7 mouse cellular contexts compared by ENCODE assay signal in genomic region chr9:100569798-100570625, GRCm38 (mm10). TPM values are rescaled to one million over a fixed set of nuclear protein-coding genes. Genes with fewer than 3 reads are reported as not detected.
DNase-seq lines count a peak whose midpoint lies in the region.

No protein-coding gene starts in this region.

- WGBS in macrophage (ENCODE audit: missing documents), result 10% methylated on average over 32 of the region's 32 CpGs

- peak overlapping the region; percentile 33 for H3K4me3 ChIP-seq in macrophage (ENCODE audit: inconsistent target)

- intact Hi-C loops in gastrocnemius, postnatal 14 days (cut with DNase I; ENCODE audit: low total_unique reads), result no loop called here
- intact Hi-C loops in left cerebral cortex, postnatal 14 days (cut with DNase I), result no loop called here

- no peaks in the 10 kb centered on the region for H3K79me2 ChIP-seq in macrophage (ENCODE audit: inconsistent target)

- no peak overlapping the region for H3K27ac ChIP-seq in macrophage

- peak; percentile 75 for DNase-seq in adrenal gland, postnatal 10 days
- DNase-seq in cerebellum, postnatal 25 days, result peak; percentile 85 to 88
- peak; percentile 18 for DNase-seq in gastrocnemius, postnatal 14 days
- DNase-seq in induced T-regulatory cell, adult 2 months (ENCODE audit: low read depth), result peak; percentile 19
- peak; percentile 18 to 41 for DNase-seq in left cerebral cortex, postnatal 14 days (ENCODE audit: low spot score in 2 of 2)
- peak; percentile 12 to 39 for DNase-seq in right cerebral cortex, postnatal 36 days (ENCODE audit: low spot score in 2 of 2)

- no peaks in the 10 kb centered on the region for H3K36me3 ChIP-seq in macrophage (ENCODE audit: inconsistent target)

RNA-seq across cellular contexts. Expression of gene Slc35g2, which starts 0.9 kb away (rescaled TPM):
- total RNA-seq in adrenal gland, postnatal 10 days (2021), result 1 to 10 TPM; 5.9 to 7.6 TPM
- under 1 TPM; 0.60 to 0.80 TPM for total RNA-seq in gastrocnemius, postnatal 14 days (2021)
- 10 to 100 TPM; 13.4 to 17.1 TPM for total RNA-seq in left cerebral cortex, postnatal 14 days (2021)
- 1 to 10 TPM in 2 of 26 experiments, not detected in 24; 1.0 to 1.1 TPM for total RNA-seq in macrophage (2018; cell fraction: chromatin; rRNA removed)
- total RNA-seq in macrophage (2018; cell fraction: cytosol; rRNA removed), result under 1 TPM in 13 of 26 experiments, not detected in 13; 0.07 to 0.86 (median 0.31) TPM
- 1 to 10 TPM in 1 of 26 experiments, under 1 TPM in 2, not detected in 23; 0.74 to 1.5 (median 0.86) TPM for total RNA-seq in macrophage (2018; cell fraction: nucleus; rRNA removed)
- polyA plus RNA-seq in macrophage (2018), result 0.37 TPM in 2 of 3 replicates, not detected in the other

RNA-seq across cellular contexts. Expression of gene Nck1, which starts 24.1 kb away (rescaled TPM):
- total RNA-seq in adrenal gland, postnatal 10 days (2021), result 10 to 100 TPM; 52.4 to 57.3 TPM
- 10 to 100 TPM; 29.3 to 33.0 TPM for total RNA-seq in gastrocnemius, postnatal 14 days (2021)
- total RNA-seq in left cerebral cortex, postnatal 14 days (2021), result 10 to 100 TPM; 31.5 to 35.5 TPM
- total RNA-seq in macrophage (2018; cell fraction: chromatin; rRNA removed), result 100 to 1,000 TPM in 1 of 26 experiments, 10 to 100 TPM in 25; 18.8 to 126 (median 47.6) TPM
- total RNA-seq in macrophage (2018; cell fraction: cytosol; rRNA removed), result 100 to 1,000 TPM in 1 of 26 experiments, 10 to 100 TPM in 25; 29.8 to 102 (median 38.8) TPM
- 100 to 1,000 TPM in 1 of 26 experiments, 10 to 100 TPM in 25; 25.6 to 111 (median 60.5) TPM for total RNA-seq in macrophage (2018; cell fraction: nucleus; rRNA removed)
- 31.2 to 47.4 TPM (median 39.3 TPM) in 3 replicates for polyA plus RNA-seq in macrophage (2018)

RNA-seq across cellular contexts. Expression of gene Stag1, which starts 27.6 kb away (rescaled TPM):
- 10 to 100 TPM; 41.4 to 47.9 TPM for total RNA-seq in adrenal gland, postnatal 10 days (2021)
- 10 to 100 TPM; 24.2 to 27.9 TPM for total RNA-seq in gastrocnemius, postnatal 14 days (2021)
- 10 to 100 TPM; 33.4 to 34.3 TPM for total RNA-seq in left cerebral cortex, postnatal 14 days (2021)
- 100 to 1,000 TPM; 199 to 302 (median 234) TPM for total RNA-seq in macrophage (2018; cell fraction: chromatin; rRNA removed)
- 10 to 100 TPM; 23.5 to 39.2 (median 30.4) TPM for total RNA-seq in macrophage (2018; cell fraction: cytosol; rRNA removed)
- 100 to 1,000 TPM in 13 of 26 experiments, 10 to 100 TPM in 13; 66.3 to 233 (median 108) TPM for total RNA-seq in macrophage (2018; cell fraction: nucleus; rRNA removed)
- 18.0 to 41.6 TPM (median 28.5 TPM) in 3 replicates for polyA plus RNA-seq in macrophage (2018)

Comparison
In these comparisons a context has a peak if more than half of its experiments do, and no peak if none do; other contexts are left out.
1. DNase-seq: peak in every context shown above with its lines; median percentile 86 in cerebellum, postnatal 25 days; 75 in adrenal gland, postnatal 10 days; 30 in left cerebral cortex, postnatal 14 days; 26 in right cerebral cortex, postnatal 36 days; 19 in induced T-regulatory cell, adult 2 months; 18 in gastrocnemius, postnatal 14 days.